Mouse (Mus musculus): Measurements from ENCODE around the gene Foxg1.

Foxg1 gene

GRCm38 (mm10) chr12:49386081-49386805 is 3.8 kb downstream of the Foxg1 start:
- no peak for DNase-seq

GRCm38 (mm10) chr12:49387856-49388598 is 5.6 kb downstream of the Foxg1 start:
- no peak for DNase-seq

- no peak for DNase-seq
Measured at GRCm38 (mm10) chr12:49389666-49390065, 7.2 kb downstream of the Foxg1 start.

- no peak for DNase-seq
Measured at GRCm38 (mm10) chr12:49390257-49390656, 7.8 kb downstream of the Foxg1 start.

- no peak for DNase-seq
Measured at GRCm38 (mm10) chr12:49390926-49391304, 8.5 kb downstream of the Foxg1 start.

- peak; percentile 71 for DNase-seq
Measured at GRCm38 (mm10) chr12:49391305-49392040, 9.0 kb downstream of the Foxg1 start.

- DNase-seq, result no peak
Measured at GRCm38 (mm10) chr12:49392041-49392390, 9.6 kb downstream of the Foxg1 start.

- DNase-seq, result no peak
Measured at GRCm38 (mm10) chr12:49392876-49393275, 10.4 kb downstream of the Foxg1 start.

GRCm38 (mm10) chr12:49393639-49394038 is 11.2 kb downstream of the Foxg1 start:
- DNase-seq, result no peak

GRCm38 (mm10) chr12:49394181-49394580 is 11.7 kb downstream of the Foxg1 start:
- no peak for DNase-seq

GRCm38 (mm10) chr12:49394836-49395235 is 12.4 kb downstream of the Foxg1 start:
- DNase-seq, result no peak

- no peak for DNase-seq
Measured at GRCm38 (mm10) chr12:49395969-49396368, 13.5 kb downstream of the Foxg1 start.

GRCm38 (mm10) chr12:49396776-49397175 is 14.3 kb downstream of the Foxg1 start:
- no peak for DNase-seq

- DNase-seq, result no peak
Measured at GRCm38 (mm10) chr12:49397443-49398162, 15.1 kb downstream of the Foxg1 start.

- no peak for DNase-seq
Measured at GRCm38 (mm10) chr12:49398163-49398540, 15.7 kb downstream of the Foxg1 start.

GRCm38 (mm10) chr12:49398636-49399035 is 16.2 kb downstream of the Foxg1 start:
- no peak for DNase-seq

- no peak for DNase-seq
Measured at GRCm38 (mm10) chr12:49399611-49400010, 17.2 kb downstream of the Foxg1 start.

GRCm38 (mm10) chr12:49400036-49400852 is 17.8 kb downstream of the Foxg1 start:
- DNase-seq, result no peak

GRCm38 (mm10) chr12:49400853-49401118 is 18.3 kb downstream of the Foxg1 start:
- DNase-seq, result no peak

- DNase-seq, result no peak
Measured at GRCm38 (mm10) chr12:49401119-49401795, 18.8 kb downstream of the Foxg1 start.

- no peak for DNase-seq
Measured at GRCm38 (mm10) chr12:49401796-49402130, 19.3 kb downstream of the Foxg1 start.

- DNase-seq, result no peak
Measured at GRCm38 (mm10) chr12:49409833-49410232, 27.4 kb downstream of the Foxg1 start.
